42 mouse cellular contexts compared by ENCODE assay signal in genomic region chr3:83013951-83014350, GRCm38 (mm10). TPM values are rescaled to one million over a fixed set of nuclear protein-coding genes. Genes with fewer than 3 reads are reported as not detected.
"Had no signal": no experiment of that assay in that cellular context is flagged by ENCODE, and none has a peak within 500 bp of the region (broad histone marks: within the 10 kb centered on the region; RNA-seq: fewer than 3 reads in every experiment).

No protein-coding gene starts in this region.

- H3K9me3 ChIP-seq: limb, embryonic 10.5 days; limb, embryonic 12.5 days; limb, embryonic 13.5 days; limb, embryonic 15.5 days; liver, embryonic 12.5 days; liver, embryonic 13.5 days; liver, embryonic 15.5 days; lung, embryonic 15.5 days; megakaryocyte, embryonic 14.5 days; midbrain, embryonic 12.5 days; midbrain, embryonic 13.5 days; midbrain, embryonic 15.5 days; neural tube, embryonic 12.5 days; neural tube, embryonic 13.5 days had no signal

- DNase-seq: left cerebral cortex, postnatal 4 days; liver, embryonic 13.5 days; lung, adult 18-20 months; lung, adult 2 months; lung, embryonic 14.5 days; lung, postnatal 10 days; lung, postnatal 14 days; lung, postnatal 36 days; lung, postnatal 4 days; midbrain, embryonic 14.5 days had no signal

- H3K4me1 ChIP-seq: limb, embryonic 10.5 days; limb, embryonic 12.5 days; limb, embryonic 13.5 days; limb, embryonic 15.5 days; liver, embryonic 12.5 days; liver, embryonic 15.5 days; lung, embryonic 15.5 days; megakaryocyte, embryonic 14.5 days; midbrain, embryonic 12.5 days; midbrain, embryonic 13.5 days; midbrain, embryonic 15.5 days; neural tube, embryonic 12.5 days; neural tube, embryonic 13.5 days had no signal

- H3K27ac ChIP-seq: left cerebral cortex, adult 2 months; limb, embryonic 10.5 days; limb, embryonic 12.5 days; limb, embryonic 13.5 days; limb, embryonic 15.5 days; liver, embryonic 12.5 days; liver, embryonic 13.5 days; liver, embryonic 14.5 days; liver, embryonic 15.5 days; lung, embryonic 15.5 days; macrophage; midbrain, embryonic 12.5 days; midbrain, embryonic 13.5 days; midbrain, embryonic 15.5 days; neural tube, embryonic 12.5 days; neural tube, embryonic 13.5 days had no signal

- H3K4me2 ChIP-seq: limb, embryonic 12.5 days; limb, embryonic 13.5 days; limb, embryonic 15.5 days; liver, embryonic 12.5 days; liver, embryonic 13.5 days; lung, embryonic 14.5 days; lung, embryonic 15.5 days; midbrain, embryonic 12.5 days; midbrain, embryonic 13.5 days; midbrain, embryonic 15.5 days; neural tube, embryonic 12.5 days; neural tube, embryonic 13.5 days had no signal

- H3K4me3 ChIP-seq: left cerebral cortex, adult 2 months; limb, embryonic 10.5 days; limb, embryonic 12.5 days; limb, embryonic 13.5 days; limb, embryonic 15.5 days; liver, embryonic 12.5 days; liver, embryonic 13.5 days; liver, embryonic 15.5 days; lung, embryonic 15.5 days; megakaryocyte, embryonic 14.5 days; midbrain, embryonic 12.5 days; midbrain, embryonic 13.5 days; midbrain, embryonic 15.5 days; myocyte; neural tube, embryonic 12.5 days; neural tube, embryonic 13.5 days had no signal

- H3K27me3 ChIP-seq: limb, embryonic 12.5 days; limb, embryonic 13.5 days; limb, embryonic 15.5 days; liver, embryonic 12.5 days; liver, embryonic 13.5 days; liver, embryonic 15.5 days; lung, embryonic 15.5 days; megakaryocyte, embryonic 14.5 days; midbrain, embryonic 12.5 days; midbrain, embryonic 13.5 days; midbrain, embryonic 15.5 days; neural tube, embryonic 12.5 days; neural tube, embryonic 13.5 days had no signal

- H3K9ac ChIP-seq: limb, embryonic 12.5 days; limb, embryonic 13.5 days; limb, embryonic 15.5 days; liver, embryonic 12.5 days; liver, embryonic 13.5 days; liver, embryonic 14.5 days; liver, embryonic 15.5 days; lung, embryonic 14.5 days; lung, embryonic 15.5 days; midbrain, embryonic 12.5 days; midbrain, embryonic 13.5 days; midbrain, embryonic 15.5 days; neural tube, embryonic 12.5 days; neural tube, embryonic 13.5 days had no signal

- H3K36me3 ChIP-seq: limb, embryonic 10.5 days; limb, embryonic 12.5 days; limb, embryonic 13.5 days; limb, embryonic 15.5 days; liver, embryonic 15.5 days; lung, embryonic 15.5 days; midbrain, embryonic 12.5 days; midbrain, embryonic 13.5 days; midbrain, embryonic 15.5 days; neural tube, embryonic 12.5 days; neural tube, embryonic 13.5 days had no signal

- ATAC-seq: liver, embryonic 12.5 days; lung, postnatal 0 days; midbrain, embryonic 13.5 days; midbrain, embryonic 15.5 days; midbrain, embryonic 16.5 days had no signal

RNA-seq across cellular contexts. Expression of gene Fgg, which starts 6.4 kb away (rescaled TPM):
- total RNA-seq: left cerebral cortex, adult 18-20 months; left cerebral cortex, adult 2 months; left cerebral cortex, adult 8-10 months; left cerebral cortex, postnatal 10 days; left cerebral cortex, postnatal 14 days; left cerebral cortex, postnatal 25 days; left cerebral cortex, postnatal 36 days; left cerebral cortex, postnatal 4 days; megakaryocyte progenitor cell, adult 5-6 weeks; megakaryocyte, adult 5-6 weeks; megakaryocyte-erythroid progenitor cell, adult 5-6 weeks; midbrain, postnatal 0 days; monocyte, adult 5-6 weeks had no signal
- polyA plus RNA-seq: limb, embryonic 12.5 days; lung, embryonic 14.5 days; macrophage; midbrain, embryonic 12.5 days; midbrain, embryonic 14.5 days; midbrain, embryonic 16.5 days; myocyte; neural tube, embryonic 12.5 days; neural tube, embryonic 13.5 days had no signal

RNA-seq across cellular contexts. Expression of gene Fga, which starts 11.9 kb away (rescaled TPM):
- total RNA-seq: left cerebral cortex, adult 18-20 months; left cerebral cortex, adult 2 months; left cerebral cortex, adult 8-10 months; left cerebral cortex, postnatal 10 days; left cerebral cortex, postnatal 14 days; left cerebral cortex, postnatal 25 days; left cerebral cortex, postnatal 36 days; left cerebral cortex, postnatal 4 days; megakaryocyte progenitor cell, adult 5-6 weeks; megakaryocyte, adult 5-6 weeks; megakaryocyte-erythroid progenitor cell, adult 5-6 weeks; midbrain, postnatal 0 days; monocyte, adult 5-6 weeks had no signal
- polyA plus RNA-seq: limb, embryonic 10.5 days; limb, embryonic 11.5 days; macrophage; midbrain, embryonic 12.5 days; midbrain, embryonic 15.5 days; midbrain, embryonic 16.5 days; midbrain, postnatal 0 days; myocyte; neural tube, embryonic 11.5 days had no signal

RNA-seq across cellular contexts. Expression of gene Fgb, which starts 35.7 kb away (rescaled TPM):
- total RNA-seq: left cerebral cortex, adult 18-20 months; left cerebral cortex, adult 2 months; left cerebral cortex, adult 8-10 months; left cerebral cortex, postnatal 10 days; left cerebral cortex, postnatal 14 days; left cerebral cortex, postnatal 25 days; left cerebral cortex, postnatal 36 days; left cerebral cortex, postnatal 4 days; megakaryocyte progenitor cell, adult 5-6 weeks; megakaryocyte, adult 5-6 weeks; megakaryocyte-erythroid progenitor cell, adult 5-6 weeks; midbrain, postnatal 0 days; monocyte, adult 5-6 weeks had no signal
- polyA plus RNA-seq: limb, embryonic 10.5 days; limb, embryonic 13.5 days; macrophage; midbrain, embryonic 12.5 days; midbrain, embryonic 14.5 days; midbrain, embryonic 15.5 days; midbrain, embryonic 16.5 days; midbrain, postnatal 0 days; myocyte; neural tube, embryonic 12.5 days had no signal
